Mouse (Mus musculus) midbrain, embryonic 10.5 days (tissue): ENCODE results near the gene Rnf4. TPM values are rescaled to one million over a fixed set of nuclear protein-coding genes. Genes with fewer than 3 reads are reported as not detected.
A peak's percentile ranks its signal among the peaks of the same experiment; 100 is the strongest.

Experiments
- DNase-seq: peaks from one replicate; pipeline ENCODE4 v3.0.0-alpha.2; 2017; ENCODE audit warnings: low spot score
- H3K27ac ChIP-seq: fragments of 300-500 bp; sonication (generic); replicated peaks from 2 replicates; pipeline ENCODE4 v1.5.1; 2016; ENCODE audit warnings: mild to moderate bottlenecking
- H3K27me3 ChIP-seq: fragments of 300-500 bp; sonication (generic); 2 replicates; pipeline ENCODE4 v1.6.1; 2016; ENCODE audit warnings: low read depth, mild to moderate bottlenecking; ENCODE audit not compliant: poor library complexity, severe bottlenecking
- H3K36me3 ChIP-seq: fragments of 300-500 bp; sonication (generic); 2 replicates; pipeline ENCODE4 v1.6.1; 2016; ENCODE audit warnings: mild to moderate bottlenecking, moderate library complexity
- H3K4me1 ChIP-seq: fragments of 300-500 bp; sonication (generic); 2 replicates; pipeline ENCODE4 v1.6.1; 2016
- H3K4me3 ChIP-seq: fragments of 300-500 bp; sonication (generic); 2 replicates; pipeline ENCODE4 v1.5.1; 2016; ENCODE audit warnings: mild to moderate bottlenecking, moderate library complexity
- H3K9me3 ChIP-seq: fragments of 300-500 bp; sonication (generic); replicated peaks from 2 replicates; pipeline ENCODE4 v1.6.1; 2016; ENCODE audit warnings: mild to moderate bottlenecking
- WGBS: fragments of 180-500 bp; shearing (Covaris S2); methylation state at CpG from one replicate; pipeline ENCODE4 v1.1.7; 2016; 5-methylcytosine and 5-hydroxymethylcytosine counted together
- polyA plus RNA-seq: library from polyadenylated mRNA; unstranded; fragments of >200 nt; fragmentation: Nextera tagmentation; extraction: Ambion mirVana; gene quantifications from 2 replicates; pipeline ENCODE4 v1.2.1, GENCODE M21; 2016

Rnf4 gene
- polyA plus RNA-seq, 1 experiment from 2014 or later, result 197 TPM

DNA sequence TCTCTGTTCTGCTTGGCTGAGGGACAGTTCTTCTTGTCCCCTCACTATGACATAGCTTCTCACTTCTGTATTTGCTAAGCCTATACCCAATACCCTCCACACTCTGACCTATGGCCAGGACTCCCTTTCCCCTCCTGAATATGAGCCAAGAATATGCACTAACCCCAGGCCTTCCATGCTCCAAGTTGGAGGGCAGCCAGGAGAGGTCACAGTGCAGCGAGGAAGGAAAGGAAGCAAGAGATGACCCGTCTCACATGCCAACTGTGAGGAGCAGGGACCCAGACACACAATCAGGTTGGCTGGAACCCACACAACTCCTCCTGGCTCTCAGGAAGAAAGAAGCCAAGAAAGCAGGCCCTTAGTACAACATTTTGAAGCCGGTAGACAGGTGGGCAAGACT is 27.1 kb upstream of the Rnf4 start:
- Histone ChIP-seq H3K4me3 (no peak overlapping the region), H3K36me3 (no peaks in the 10 kb centered on the region), H3K27ac (no peak overlapping the region), H3K27me3 (no peaks in the 10 kb centered on the region), H3K9me3 (no peaks in the 10 kb centered on the region), H3K4me1 (no peaks in the 10 kb centered on the region)
- no peak for DNase-seq
- WGBS, result 80% methylated on average over 3 of the region's 3 CpGs

DNA sequence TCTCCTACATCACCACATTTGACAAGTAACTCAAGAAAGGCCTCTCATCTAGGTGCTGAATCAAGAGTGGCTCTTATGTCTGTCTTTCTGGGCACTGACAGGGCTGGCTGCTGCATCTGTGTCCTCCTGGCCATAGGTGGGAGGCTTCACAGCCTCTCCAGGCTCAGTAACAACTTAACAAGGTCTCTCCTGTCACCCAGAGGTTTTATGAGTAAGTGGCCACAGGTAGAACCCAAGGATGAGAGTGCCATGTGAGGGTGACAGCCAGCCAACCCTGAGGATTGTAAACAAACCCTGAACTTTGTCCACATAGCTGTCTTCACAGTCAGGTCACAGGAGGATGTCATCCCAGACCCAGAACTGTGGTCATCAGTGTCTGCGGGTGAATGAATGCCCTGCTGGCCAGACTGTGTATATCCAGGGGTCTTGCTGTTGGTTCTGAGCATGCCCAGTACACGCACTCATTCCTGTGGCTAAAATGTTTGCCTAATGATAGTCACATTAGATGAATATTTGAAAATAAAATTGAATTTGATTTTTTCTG is 16.5 kb upstream of the Rnf4 start:
- Histone ChIP-seq H3K27ac (no peak overlapping the region), H3K4me1 (no peaks in the 10 kb centered on the region), H3K27me3 (no peaks in the 10 kb centered on the region), H3K9me3 (no peaks in the 10 kb centered on the region), H3K4me3 (no peak overlapping the region), H3K36me3 (no peaks in the 10 kb centered on the region)
- WGBS, result 80% methylated on average over 2 of the region's 2 CpGs
- no peak for DNase-seq

DNA sequence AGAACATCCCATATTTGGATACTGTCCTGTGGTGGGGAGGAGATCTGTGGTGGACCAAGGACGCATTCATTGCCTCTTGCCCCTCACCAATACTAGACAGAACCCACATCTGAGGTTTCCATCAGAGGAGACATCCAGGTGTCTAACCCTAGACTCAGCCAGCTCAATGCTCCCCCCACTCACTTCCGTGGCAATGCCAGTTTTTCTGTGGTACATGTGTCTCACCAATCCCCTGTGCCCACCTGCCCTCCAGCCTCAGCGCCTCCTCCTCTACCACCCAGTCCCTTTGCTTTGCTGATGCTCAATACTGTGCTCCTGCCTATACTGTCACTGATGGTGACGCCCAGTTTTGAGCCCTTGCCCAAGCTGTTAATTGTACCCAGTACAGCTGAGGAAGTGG is 14.9 kb upstream of the Rnf4 start:
- H3K4me3 ChIP-seq, result no peak overlapping the region
- H3K27me3 ChIP-seq, result no peaks in the 10 kb centered on the region
- no peaks in the 10 kb centered on the region for H3K9me3 ChIP-seq
- H3K27ac ChIP-seq, result no peak overlapping the region
- no peaks in the 10 kb centered on the region for H3K36me3 ChIP-seq
- DNase-seq, result no peak
- 77% methylated on average over 4 of the region's 4 CpGs for WGBS
- peaks cover 4% of the 10 kb centered on the region for H3K4me1 ChIP-seq

DNA sequence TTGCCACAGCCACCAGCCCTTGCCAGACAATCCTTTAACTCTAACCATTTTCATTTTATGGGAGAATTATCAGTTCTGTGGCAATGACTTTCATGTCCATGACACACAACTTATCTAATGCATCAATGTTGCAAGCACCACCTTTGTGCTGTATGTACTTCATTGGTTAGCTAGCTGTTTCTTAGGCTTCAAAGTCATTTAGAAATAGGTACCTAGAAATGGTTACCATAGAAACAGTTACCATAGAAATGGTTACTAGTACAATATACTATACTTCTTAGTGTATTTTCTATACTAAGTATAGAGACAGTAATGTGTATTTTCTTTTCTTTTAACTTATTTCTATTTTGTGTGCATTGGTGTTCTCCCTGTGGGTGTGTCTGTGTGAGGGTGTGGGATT is 10.8 kb upstream of the Rnf4 start:
- no peak overlapping the region for H3K27ac ChIP-seq
- peaks cover 15% of the 10 kb centered on the region for H3K4me1 ChIP-seq
- no peak overlapping the region for H3K4me3 ChIP-seq
- no peaks in the 10 kb centered on the region for H3K27me3 ChIP-seq
- peaks cover 3% of the 10 kb centered on the region; the same call in 1 of the 2 replicates for H3K9me3 ChIP-seq
- no peaks in the 10 kb centered on the region for H3K36me3 ChIP-seq
- no peak for DNase-seq

DNA sequence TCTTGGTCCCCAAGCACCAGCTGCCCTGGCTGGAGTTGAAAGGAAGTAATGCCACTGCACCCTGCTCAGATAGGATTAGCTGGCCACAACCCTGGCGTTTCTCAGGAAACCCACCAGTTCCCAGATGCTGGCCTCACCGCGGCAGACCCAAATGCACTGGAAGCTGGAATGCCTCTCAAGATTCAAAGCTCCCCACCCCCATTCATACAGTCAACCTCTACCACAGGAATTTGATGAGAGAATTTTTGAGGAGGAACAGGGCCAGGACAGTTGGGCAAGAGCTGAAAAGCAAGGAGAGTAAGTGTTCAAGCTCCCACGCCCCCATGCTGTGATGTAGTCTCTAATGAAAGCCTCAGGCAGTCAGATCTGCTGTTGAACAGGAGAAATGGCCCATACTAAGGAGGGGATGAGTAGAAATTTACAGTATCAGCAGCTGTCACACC is 9.8 kb upstream of the Rnf4 start:
- peak overlapping the region; percentile 46; the same call in 1 of the 2 replicates for H3K4me3 ChIP-seq
- peaks cover 15% of the 10 kb centered on the region for H3K4me1 ChIP-seq
- DNase-seq, result peak; percentile 29
- peaks cover 3% of the 10 kb centered on the region; the same call in 1 of the 2 replicates for H3K9me3 ChIP-seq
- peak overlapping the region; percentile 84 for H3K27ac ChIP-seq
- H3K27me3 ChIP-seq, result no peaks in the 10 kb centered on the region
- H3K36me3 ChIP-seq, result no peaks in the 10 kb centered on the region
- WGBS, result 21% methylated on average over 4 of the region's 4 CpGs

DNA sequence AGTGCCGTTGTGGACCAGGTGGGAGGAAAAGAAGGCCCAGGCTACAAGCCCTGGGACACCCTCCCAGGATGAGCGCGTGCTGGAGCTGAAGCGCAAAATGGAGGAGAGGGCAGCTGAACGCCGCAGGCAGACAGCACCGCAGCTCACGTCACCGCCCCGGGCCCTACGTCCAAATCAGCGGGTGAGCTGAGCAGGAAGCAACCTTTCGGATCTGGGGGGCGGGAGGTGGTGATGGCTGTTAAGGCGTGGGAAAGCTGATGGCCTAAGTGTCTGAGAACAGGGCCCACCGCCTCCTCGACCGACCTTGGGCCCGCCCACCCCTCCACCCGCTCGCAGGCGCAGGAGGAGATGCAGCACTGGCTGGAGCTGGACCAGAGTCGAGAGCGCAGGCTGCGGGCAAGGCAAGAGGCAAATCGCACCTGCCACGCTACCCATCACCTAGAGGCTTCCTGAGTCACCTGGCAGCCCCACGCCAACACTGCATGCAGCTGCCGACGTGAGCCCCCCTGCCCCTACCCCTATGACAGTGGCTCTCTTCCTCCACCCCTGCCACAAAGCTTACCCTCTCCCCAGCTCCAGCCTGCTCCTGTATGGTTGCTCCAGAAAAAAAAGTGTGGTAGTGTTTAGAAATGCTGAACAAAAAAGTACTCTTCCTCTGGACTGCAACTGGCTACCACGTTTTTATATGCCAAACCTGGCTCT is 9.1 kb upstream of the Rnf4 start:
- WGBS, result 18% methylated on average over 31 of the region's 31 CpGs
- H3K27me3 ChIP-seq, result no peaks in the 10 kb centered on the region
- H3K4me3 ChIP-seq, result peak overlapping the region; percentile 46
- peaks cover 3% of the 10 kb centered on the region; the same call in 1 of the 2 replicates for H3K9me3 ChIP-seq
- H3K4me1 ChIP-seq, result peaks cover 15% of the 10 kb centered on the region
- peak overlapping the region; percentile 84 for H3K27ac ChIP-seq
- no peaks in the 10 kb centered on the region for H3K36me3 ChIP-seq
- peak; percentile 52 for DNase-seq

DNA sequence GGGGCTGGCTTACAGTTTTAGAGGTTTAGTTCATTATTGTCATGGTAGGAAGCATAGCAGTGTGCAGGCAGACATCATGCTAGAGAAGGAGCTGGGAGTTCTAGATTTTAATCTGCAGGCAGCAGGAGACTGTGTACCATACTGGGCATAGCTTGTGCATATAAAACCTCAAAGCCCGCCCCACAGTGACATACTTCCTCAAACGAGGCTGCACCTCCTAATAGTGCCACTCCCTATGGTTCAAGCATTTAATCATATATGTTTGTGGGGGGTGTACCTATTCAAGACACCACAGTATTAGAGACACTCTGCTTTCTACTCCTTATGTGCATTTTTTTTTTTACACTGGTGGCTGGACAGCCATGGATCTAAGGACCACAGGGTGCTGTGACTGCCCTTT is 6.0 kb upstream of the Rnf4 start:
- peaks cover 3% of the 10 kb centered on the region; the same call in 1 of the 2 replicates for H3K36me3 ChIP-seq
- DNase-seq, result no peak
- peaks cover 16% of the 10 kb centered on the region for H3K4me1 ChIP-seq
- H3K9me3 ChIP-seq, result peaks cover 3% of the 10 kb centered on the region; the same call in 1 of the 2 replicates
- no peak overlapping the region for H3K27ac ChIP-seq
- no peak overlapping the region for H3K4me3 ChIP-seq
- WGBS, result 92% methylated on average over 2 of the region's 2 CpGs
- H3K27me3 ChIP-seq, result no peaks in the 10 kb centered on the region

DNA sequence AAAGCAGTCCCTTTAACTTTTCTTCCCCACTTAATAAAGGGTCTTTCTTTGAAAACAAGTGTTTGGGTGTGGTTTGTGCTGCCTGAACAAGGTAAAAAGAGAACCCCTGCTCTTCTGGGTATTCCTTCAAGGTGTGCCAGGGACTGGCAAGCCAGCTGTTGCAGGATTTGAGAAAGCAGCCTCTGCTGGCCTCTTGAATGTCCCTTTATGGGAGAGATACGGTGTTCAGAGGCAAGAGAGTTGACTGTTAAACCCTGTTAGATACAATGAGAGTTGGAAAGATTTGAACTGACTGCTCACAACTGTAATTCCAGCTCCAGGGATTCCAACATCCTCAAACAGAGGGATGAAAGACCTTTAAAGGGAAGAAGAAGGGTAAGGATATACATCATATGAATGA is 2.0 kb upstream of the Rnf4 start:
- Histone ChIP-seq H3K4me3 (no peak overlapping the region), H3K36me3 (peaks cover 13% of the 10 kb centered on the region), H3K27me3 (no peaks in the 10 kb centered on the region), H3K9me3 (peaks cover 3% of the 10 kb centered on the region; the same call in 1 of the 2 replicates), H3K4me1 (peaks cover 21% of the 10 kb centered on the region), H3K27ac (no peak overlapping the region)
- 90% methylated on average over 1 of the region's 1 CpGs for WGBS
- no peak for DNase-seq

DNA sequence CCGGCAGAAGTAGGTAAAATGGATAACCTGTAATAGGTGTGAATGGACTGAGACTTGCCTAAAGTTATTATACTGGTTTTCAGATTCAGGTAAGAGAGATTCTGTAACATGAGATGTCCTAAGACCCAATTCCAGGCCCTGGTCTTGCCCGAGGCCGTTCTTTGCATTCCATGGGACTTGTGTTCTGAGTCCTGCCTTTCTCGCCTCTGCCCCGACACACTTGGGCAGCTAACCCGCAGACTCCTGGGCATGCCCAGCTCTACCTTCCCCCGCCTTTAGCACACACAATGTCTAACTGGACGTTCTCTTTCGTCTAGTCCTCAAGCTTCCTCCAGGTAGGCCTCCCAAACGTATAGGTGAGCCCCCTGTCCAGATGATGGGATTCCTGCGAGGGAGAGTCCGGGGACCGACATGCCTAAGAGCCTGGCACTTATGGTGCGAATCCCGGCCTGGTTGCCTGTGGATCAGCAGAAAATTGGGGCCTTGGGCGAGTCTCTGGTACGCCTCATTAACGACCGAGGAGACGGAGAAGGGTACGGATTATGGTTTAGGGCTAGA is 471 bp upstream of the Rnf4 start:
- Histone ChIP-seq H3K4me3 (peak overlapping the region; percentile 89), H3K27me3 (no peaks in the 10 kb centered on the region), H3K4me1 (peaks cover 21% of the 10 kb centered on the region), H3K27ac (peak overlapping the region; percentile 97), H3K9me3 (no peaks in the 10 kb centered on the region), H3K36me3 (peaks cover 25% of the 10 kb centered on the region)
- WGBS, result 3% methylated on average over 21 of the region's 21 CpGs
- DNase-seq, result no peak

DNA sequence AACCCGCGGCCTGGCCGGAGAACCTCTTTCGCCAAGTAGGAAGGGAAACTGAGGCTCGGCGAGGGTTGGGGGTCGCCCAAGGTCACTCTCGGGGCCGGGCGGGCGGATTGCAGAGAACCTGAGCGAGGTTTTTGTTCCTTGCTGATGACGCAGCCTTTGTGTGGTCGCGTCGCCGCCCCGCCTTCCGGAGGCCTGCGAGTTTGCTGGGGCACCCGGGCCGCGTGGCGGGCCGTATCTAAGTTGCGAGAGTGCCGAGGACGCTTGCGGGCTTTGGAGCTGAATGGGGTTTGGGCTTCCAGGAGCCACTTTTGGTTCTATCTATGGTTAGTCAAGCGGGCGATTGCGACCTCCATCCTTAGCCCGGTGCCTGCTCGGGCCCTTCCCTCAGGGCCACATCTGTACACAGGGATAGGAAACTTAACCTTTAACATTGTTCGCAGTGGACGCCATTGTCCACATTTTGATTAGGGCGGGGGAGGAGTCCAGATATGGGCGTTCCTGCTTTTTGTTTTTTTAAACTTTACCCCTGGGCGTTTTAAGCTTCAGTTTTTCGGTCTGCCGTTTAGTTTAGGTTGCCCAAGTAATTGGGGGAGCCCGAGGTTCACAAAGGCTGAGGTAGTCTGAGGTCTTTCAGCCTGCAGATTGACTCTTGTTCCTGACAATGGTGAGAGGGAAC is 824 bp downstream of the Rnf4 start:
- Histone ChIP-seq H3K4me1 (peaks cover 21% of the 10 kb centered on the region), H3K27me3 (no peaks in the 10 kb centered on the region), H3K4me3 (peak overlapping the region; percentile 89), H3K27ac (peak overlapping the region; percentile 97), H3K9me3 (no peaks in the 10 kb centered on the region), H3K36me3 (peaks cover 25% of the 10 kb centered on the region)
- under 1% methylated on average over 42 of the region's 42 CpGs for WGBS
- DNase-seq, result peak; percentile 80

DNA sequence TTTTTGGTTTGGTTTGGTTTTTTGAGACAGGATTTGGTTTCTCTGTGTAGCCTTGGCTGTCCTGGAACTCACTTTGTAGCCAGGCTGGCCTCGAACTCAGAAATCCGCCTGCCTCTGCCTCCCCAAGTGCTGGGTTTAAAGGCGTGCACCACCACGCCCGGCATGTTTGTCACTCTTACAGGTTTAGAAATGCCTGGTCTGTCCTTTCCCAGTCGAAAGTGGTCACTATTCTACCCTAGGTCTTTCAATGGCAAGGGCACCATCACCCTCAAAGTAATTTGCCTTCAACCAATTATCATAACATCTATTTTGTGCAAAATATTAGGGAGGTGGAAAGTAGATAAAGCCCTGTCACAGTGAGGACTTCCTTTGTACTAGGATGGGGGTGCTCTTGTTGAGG is 4.2 kb downstream of the Rnf4 start:
- Histone ChIP-seq H3K36me3 (peaks cover 49% of the 10 kb centered on the region), H3K4me3 (no peak overlapping the region), H3K27me3 (no peaks in the 10 kb centered on the region), H3K27ac (no peak overlapping the region), H3K9me3 (no peaks in the 10 kb centered on the region), H3K4me1 (peaks cover 19% of the 10 kb centered on the region)
- WGBS, result 96% methylated on average over 6 of the region's 6 CpGs
- no peak for DNase-seq

DNA sequence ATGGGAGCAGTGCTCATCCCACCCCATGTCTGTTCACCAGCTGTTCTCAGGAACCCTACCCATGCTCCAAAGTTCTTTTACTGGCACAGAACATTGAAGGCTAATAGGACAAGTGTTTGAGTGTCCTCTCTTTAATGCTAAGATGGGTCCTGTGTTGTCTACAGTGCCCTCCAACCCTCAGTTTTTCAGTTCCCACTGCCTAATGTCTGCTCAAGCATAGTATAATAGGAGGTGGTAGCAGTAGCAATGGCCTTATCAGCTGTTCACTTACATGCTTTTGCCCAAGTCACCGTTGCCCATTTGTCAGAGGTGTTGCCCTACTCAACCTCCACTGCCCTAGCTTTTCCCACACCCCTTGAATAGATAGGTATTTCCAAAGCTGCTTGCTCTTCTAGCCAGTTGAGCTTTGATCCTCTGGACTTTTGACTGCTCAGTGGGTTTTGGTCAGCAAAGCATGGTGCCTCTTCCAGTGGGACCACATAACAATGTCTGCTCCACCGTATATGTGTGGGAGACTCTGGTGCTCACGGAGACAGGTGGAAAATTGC is 16.1 kb downstream of the Rnf4 start:
- no peak overlapping the region for H3K27ac ChIP-seq
- H3K4me3 ChIP-seq, result no peak overlapping the region
- 99% methylated on average over 3 of the region's 3 CpGs for WGBS
- no peaks in the 10 kb centered on the region for H3K27me3 ChIP-seq
- H3K4me1 ChIP-seq, result no peaks in the 10 kb centered on the region
- no peak for DNase-seq
- H3K36me3 ChIP-seq, result peaks cover 100% of the 10 kb centered on the region
- no peaks in the 10 kb centered on the region for H3K9me3 ChIP-seq
